Mouse (Mus musculus) activated CD4-positive, CD25-positive, alpha-beta regulatory T cell, adult 4 months (primary cell): ENCODE results near the gene Irx5. TPM values are rescaled to one million over a fixed set of nuclear protein-coding genes. Genes with fewer than 3 reads are reported as not detected.

Experiments used
- ATAC-seq: one replicate; pipeline ENCODE4 v1.8.0; 2017
- polyA plus RNA-seq, 2 experiments: library from polyadenylated mRNA; unstranded; fragments of 100-300 nt; shearing (Covaris generic); gene quantifications; one replicate each; pipeline ENCODE4 v1.2.1; 2017

The Irx5 gene
- polyA plus RNA-seq, 2 experiments from 2014 or later = not detected

GRCm38 (mm10) chr8:92361546-92362351 lies 4.3 kb downstream of the Irx5 start:
- no peak for ATAC-seq

- ATAC-seq = no peak
Observed at GRCm38 (mm10) chr8:92362396-92363115, 5.1 kb downstream of the Irx5 start.

- ATAC-seq = no peak
Observed at GRCm38 (mm10) chr8:92363217-92364147, 6.1 kb downstream of the Irx5 start.

GRCm38 (mm10) chr8:92364148-92364775 lies 6.8 kb downstream of the Irx5 start:
- ATAC-seq = no peak

- no peak for ATAC-seq
Observed at GRCm38 (mm10) chr8:92364776-92365240, 7.4 kb downstream of the Irx5 start.

GRCm38 (mm10) chr8:92365241-92365943 lies 8.0 kb downstream of the Irx5 start:
- ATAC-seq = no peak

- ATAC-seq = no peak
Observed at GRCm38 (mm10) chr8:92365944-92366735, 8.7 kb downstream of the Irx5 start.

GRCm38 (mm10) chr8:92366736-92367267 lies 9.4 kb downstream of the Irx5 start:
- no peak for ATAC-seq

GRCm38 (mm10) chr8:92379524-92379923 lies 22.1 kb downstream of the Irx5 start:
- ATAC-seq = no peak

GRCm38 (mm10) chr8:92380571-92380970 lies 23.1 kb downstream of the Irx5 start:
- no peak for ATAC-seq

- no peak for ATAC-seq
Observed at GRCm38 (mm10) chr8:92387893-92388292, 30.5 kb downstream of the Irx5 start.

- no peak for ATAC-seq
Observed at GRCm38 (mm10) chr8:92404218-92404617, 46.8 kb downstream of the Irx5 start.

- no peak for ATAC-seq
Observed at GRCm38 (mm10) chr8:92408092-92408491, 50.7 kb downstream of the Irx5 start.

- no peak for ATAC-seq
Observed at GRCm38 (mm10) chr8:92413583-92413982, 56.2 kb downstream of the Irx5 start.

GRCm38 (mm10) chr8:92420666-92421065 lies 63.2 kb downstream of the Irx5 start:
- no peak for ATAC-seq
